Mouse (Mus musculus) lung, postnatal 10 days (tissue): Measurements from ENCODE around the gene Ush2a.
A peak's percentile ranks its signal among the peaks of the same experiment; 100 is the strongest.

ENCODE experiments used
- DNase-seq: peaks from one replicate; pipeline ENCODE4 v3.0.0; 2021

Gene Ush2a

DNA sequence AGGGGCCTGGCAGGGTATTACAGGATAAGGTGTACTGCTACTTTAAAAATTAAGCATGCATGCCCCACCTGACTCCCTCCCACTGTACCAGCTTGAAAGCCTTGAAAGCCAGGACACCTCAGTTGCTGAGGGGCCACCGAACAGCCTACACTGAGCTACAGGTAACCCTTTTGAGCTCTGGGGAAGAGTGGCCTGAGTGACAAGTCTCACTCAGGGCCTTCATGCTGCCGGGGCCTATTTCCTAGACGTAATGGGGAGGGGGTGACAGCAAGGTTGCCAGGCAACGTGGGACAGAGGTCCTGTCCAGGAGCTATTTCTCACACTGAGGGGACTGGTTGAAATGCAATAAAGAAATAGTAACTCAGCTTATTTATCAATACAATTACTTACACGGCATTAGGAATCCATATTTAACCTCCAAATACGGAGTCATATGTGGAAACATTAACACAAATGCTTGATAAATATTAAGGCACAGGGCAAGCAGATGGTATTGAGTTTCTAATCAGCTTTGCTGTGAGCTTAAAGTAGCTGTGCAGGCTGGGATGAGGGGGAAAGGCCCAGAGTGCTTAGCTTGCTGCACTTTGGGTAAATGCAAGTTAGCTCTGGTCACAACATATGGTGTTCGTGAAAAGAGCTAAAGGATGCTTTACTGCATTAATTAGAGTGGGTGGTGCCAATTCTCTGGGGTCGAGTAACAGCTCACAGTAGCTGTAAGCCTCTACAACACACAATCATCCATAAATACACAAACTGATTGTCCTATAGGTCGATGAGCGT, at the start of gene Ush2a:
Gene Ush2a (plus strand): TSS at position 121 of the 780 bp plus-strand sequence.
- DNase-seq, result no peak

GRCm38 (mm10) chr1:188214885-188215611, 46.8 kb upstream of the Ush2a start:
- no peak for DNase-seq

GRCm38 (mm10) chr1:188221226-188221792, 40.5 kb upstream of the Ush2a start:
- DNase-seq, result no peak

DNA sequence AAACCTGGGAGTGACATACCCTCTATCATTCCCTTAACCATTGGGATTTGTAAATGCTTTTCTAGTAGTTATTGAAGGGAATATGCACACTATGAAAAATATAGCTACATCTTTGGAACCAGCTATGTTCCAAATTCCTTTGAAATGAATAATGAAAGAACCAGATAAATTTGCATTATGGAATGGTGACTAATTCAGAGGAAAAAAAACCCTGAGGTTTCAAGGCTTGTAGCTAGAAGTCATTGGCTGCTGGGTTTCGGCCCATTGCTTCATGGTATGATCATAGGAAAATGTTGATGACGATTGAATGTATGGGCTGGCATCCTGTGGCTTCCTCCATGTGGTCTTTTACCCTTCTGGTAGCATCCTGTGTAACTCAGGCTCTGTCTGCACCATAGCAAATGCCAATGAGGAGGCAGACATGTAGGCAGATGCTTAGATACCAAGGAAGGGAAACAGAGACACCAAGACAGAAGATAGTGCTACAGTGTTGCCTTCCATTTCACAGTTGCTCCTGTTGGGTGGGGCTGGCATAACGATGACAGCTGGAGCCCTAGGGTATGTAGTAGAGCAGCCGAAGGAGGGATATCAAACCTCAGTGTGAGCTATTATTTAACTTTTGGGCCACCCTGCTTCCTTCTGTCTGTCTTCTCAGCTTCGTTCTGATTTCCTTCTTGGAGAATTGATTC, 28.6 kb upstream of the Ush2a start:
- DNase-seq, result no peak

- DNase-seq, result peak; percentile 2
Observed at GRCm38 (mm10) chr1:188238636-188239035, 23.2 kb upstream of the Ush2a start.

GRCm38 (mm10) chr1:188241766-188242165, 20.1 kb upstream of the Ush2a start:
- DNase-seq, result no peak

DNA sequence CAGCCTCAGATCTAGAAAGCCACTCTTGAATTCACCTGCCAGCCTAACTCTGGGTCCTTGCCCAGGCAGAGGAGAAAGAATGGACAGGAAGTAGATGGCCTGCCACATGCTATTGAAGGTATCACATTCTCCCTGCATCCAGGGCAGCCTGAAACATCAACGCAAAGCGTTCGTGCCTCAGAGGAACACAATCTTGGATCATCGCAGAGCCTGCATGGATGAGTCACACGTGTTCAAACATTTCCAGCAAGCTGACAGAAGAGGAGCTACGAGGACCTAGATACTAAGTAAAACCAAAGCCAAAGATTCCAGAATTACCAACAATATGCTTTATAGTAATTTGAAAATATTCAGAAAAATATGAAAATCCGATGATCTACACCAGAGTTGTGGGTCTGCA, 4.3 kb upstream of the Ush2a start:
- DNase-seq, result no peak

DNA sequence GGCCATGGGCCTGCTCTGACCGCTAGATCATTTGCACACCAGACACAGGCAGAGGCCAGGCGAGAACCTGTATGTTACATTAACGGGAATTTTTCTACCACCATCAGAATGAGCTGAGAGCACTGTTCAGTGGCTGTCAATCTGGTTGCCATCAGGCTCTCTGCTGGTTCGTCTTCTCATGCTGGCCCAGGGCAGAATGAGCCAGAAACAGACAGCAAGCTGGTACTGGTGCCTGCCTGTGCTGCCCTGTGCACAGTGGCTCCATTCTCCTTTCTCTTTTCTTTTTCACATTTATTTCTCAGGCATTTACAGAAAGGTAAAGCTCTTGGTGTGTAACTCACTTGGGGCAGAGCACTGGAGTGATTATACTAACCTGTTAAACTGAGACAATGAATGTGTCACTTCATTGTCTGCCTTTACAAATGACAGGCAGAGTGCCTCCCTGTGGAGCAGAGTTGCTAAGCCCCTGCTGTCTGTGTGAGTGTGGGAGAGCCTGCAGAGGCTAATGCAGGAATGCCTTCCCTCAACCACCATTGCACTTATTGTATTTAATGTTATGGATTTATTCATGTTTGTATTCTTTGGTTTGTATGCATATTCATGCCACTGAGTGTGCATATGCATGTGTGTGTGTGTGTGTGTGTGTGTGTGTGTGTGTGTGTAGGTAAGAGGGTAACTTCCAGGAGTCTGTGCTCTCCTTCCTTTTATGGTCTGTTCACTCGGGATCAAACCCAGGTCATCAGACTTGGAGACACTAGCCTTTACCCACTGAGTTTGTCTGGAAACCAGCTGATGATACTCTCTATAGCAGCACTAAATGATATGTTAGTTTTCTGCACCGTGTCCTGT, 1.3 kb upstream of the Ush2a start:
- DNase-seq, result no peak

GRCm38 (mm10) chr1:188267127-188267722, 5.4 kb downstream of the Ush2a start:
- peak; percentile 28 for DNase-seq

GRCm38 (mm10) chr1:188269071-188269470, 7.2 kb downstream of the Ush2a start:
- DNase-seq, result no peak

DNA sequence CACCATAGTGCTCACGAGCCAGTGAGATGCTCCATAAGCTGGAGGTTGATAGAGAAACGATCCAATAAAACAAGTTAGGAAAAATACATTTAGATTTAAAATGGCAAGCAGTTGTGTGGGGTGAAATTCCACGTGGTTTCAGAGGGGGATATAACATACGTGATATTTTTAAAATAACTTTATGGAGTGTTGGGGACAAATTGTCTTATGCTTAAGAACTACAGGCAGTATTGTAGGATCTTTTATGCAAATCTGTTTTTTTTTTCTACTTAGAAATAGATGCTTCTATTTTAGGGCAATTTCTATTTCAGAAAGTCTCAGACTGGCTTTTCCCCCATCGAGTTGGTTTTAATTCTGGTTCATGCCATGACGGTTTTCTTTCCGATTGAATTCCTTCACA, 51.5 kb downstream of the Ush2a start:
- no peak for DNase-seq

DNA sequence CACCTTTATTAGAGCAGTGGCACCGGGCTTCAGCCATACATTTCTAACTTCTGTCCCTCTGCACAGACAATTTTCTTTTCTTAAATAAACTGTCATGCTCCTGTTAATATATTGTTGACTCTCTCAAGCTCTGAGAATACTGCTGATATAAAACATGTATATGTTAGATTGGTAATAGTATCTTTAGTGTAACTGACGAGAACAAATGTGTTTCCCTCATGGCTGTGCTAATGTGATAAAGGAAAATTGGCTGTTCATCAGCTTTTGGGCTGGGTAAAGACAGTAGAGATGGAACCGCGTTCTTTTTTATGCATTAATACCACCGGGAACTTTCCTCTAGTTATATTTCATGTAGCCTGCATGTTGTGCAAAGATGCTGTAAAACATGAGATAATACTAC, 54.8 kb downstream of the Ush2a start:
- no peak for DNase-seq

DNA sequence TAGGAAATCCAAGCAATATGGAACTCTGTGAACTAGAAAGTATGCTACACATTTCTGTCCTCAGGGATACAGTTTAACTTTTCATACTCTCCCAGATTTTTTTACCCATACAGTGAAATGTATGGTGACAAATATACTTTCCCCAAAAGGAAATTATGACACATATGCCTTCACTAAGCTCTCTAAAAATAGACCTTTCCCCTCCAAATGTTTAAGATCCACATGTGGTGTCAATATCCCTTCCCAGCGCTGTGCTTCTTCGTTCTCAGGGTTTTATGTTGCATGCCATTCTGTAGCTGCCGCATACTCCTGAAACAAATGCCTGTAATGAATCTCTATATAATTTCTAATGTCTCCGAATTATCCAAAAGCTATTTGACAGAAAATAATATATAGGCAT, 58.4 kb downstream of the Ush2a start:
- no peak for DNase-seq

DNA sequence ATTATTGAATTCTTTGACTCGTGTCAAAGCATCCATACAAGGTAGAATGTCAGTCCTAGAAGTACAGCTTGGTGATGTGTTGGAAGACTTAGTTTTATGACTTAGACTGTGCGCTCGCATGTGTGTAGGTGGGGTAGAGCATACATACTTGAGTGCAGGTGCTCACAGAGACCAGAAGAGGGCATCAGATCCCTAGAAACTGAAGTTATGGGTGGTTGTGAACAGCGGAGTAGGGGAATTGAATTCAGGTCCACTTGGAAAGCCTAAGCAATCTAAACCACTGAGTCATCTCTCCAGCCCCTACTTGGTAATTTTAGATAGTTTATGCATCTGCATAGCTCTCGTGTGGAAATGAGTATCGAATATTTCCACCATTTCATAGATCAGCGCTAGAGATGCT, 59.7 kb downstream of the Ush2a start:
- no peak for DNase-seq

- DNase-seq, result no peak
Observed at GRCm38 (mm10) chr1:188330406-188330805, 68.6 kb downstream of the Ush2a start.

- DNase-seq, result no peak
Observed at GRCm38 (mm10) chr1:188333936-188334335, 72.1 kb downstream of the Ush2a start.

DNA sequence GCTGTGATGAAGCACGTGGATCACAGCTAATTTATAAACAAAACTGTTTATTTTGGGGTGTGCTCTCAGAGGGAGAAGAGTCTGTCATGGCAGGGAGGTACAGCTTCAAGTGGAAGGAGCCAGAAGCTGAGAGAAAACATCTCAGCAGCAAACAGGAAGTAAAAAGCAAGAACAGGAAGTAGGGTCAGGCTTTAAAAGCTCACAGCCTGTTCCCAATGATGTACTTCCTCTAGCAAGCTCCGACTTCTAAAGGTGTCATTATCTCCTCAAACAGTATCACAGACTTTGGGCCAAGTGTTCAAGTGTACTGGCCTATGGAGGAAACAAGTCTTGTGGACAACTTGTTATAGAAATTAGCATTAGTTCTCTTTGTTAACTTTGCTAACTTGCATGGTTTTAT, 85.9 kb downstream of the Ush2a start:
- DNase-seq, result no peak

GRCm38 (mm10) chr1:188354726-188355125, 92.9 kb downstream of the Ush2a start:
- no peak for DNase-seq

GRCm38 (mm10) chr1:188363548-188363947, 101.7 kb downstream of the Ush2a start:
- peak; percentile 12 for DNase-seq

DNA sequence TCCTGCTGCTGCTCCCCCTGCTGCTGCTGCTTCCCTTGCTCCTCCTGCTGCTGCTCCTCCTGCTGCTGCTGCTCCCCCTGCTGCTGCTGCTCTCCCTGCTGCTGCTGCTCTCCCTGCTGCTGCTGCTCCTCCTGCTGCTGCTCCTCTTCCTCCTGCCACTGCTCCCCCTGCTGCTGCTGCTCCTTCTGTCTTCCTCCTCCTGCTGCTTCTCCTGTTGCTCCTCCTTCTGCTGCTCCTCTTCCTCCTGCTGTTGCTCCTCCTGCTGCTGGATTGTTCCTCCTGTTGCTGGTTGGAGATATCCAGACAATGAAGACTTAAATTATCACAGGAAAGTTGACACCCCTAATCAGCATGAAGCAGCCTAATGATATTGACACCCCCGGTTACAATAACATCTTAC, 123.4 kb downstream of the Ush2a start:
- no peak for DNase-seq

DNA sequence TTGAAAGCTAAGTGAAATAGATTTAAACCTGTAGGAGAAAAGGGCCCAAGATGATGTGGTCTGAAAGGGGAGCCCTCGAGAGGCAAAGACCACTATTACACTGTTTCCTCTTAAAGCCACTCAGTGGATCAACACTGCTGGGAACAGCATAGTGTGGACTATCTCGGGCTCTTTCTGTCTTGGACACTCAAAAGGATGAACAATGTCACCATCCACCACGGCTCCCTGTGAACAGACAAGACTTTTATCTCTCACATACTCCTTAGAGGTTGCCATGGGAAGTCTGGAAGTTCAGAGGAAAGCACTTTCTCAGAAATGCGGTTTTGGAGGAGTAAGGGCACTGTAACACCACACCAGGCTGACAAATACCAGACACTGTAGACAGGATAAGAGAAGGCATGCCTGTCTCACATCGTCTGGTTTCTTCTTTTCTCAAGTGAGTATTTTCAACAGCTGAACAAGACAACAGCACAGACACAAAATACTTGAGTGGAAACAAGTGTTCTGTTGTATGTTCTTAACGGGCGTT, 124.0 kb downstream of the Ush2a start:
- no peak for DNase-seq

DNA sequence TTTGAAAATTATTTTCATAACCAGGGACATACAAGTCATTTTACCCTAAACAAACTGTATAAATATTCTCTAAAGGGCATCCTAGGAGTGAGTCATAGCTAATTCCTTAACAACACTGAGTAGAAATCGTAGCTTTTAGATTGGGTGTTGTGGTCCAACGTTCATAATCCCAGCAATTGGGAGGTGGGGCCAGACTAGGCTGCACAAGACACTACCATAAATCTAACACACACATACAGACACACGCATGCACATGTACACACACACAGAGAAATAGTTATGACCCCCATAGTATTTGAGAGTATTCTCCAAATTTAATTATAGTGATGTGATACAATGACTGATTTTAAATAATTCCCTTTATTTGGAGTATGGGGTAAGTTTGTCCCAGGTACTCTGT, 125.5 kb downstream of the Ush2a start:
- DNase-seq, result no peak
